Mouse (Mus musculus) liver, adult 2 months (tissue): ENCODE results near the gene A430033K04Rik. TPM values are rescaled to one million over a fixed set of nuclear protein-coding genes. Genes with fewer than 3 reads are reported as not detected.

Experiments used
- DNase-seq: peaks from one replicate; pipeline ENCODE4 v3.0.0-alpha.2; 2011; ENCODE audit warnings: low read depth, low spot score; ENCODE audit errors: extremely low read depth
- H3K27ac ChIP-seq: fragments of 200-500 bp; replicated peaks from 2 replicates; pipeline ENCODE4 v1.5.1; 2012; ENCODE audit warnings: low read depth, mild to moderate bottlenecking, control low read depth, inconsistent platforms, low read length; ENCODE audit not compliant: insufficient read depth
- H3K27me3 ChIP-seq: fragments of 200-500 bp; 2 replicates; pipeline ENCODE4 v1.6.1; 2012; ENCODE audit warnings: mild to moderate bottlenecking, moderate library complexity, low read length, inconsistent platforms; ENCODE audit not compliant: control insufficient read depth, insufficient read depth
- H3K36me3 ChIP-seq: fragments of 200-500 bp; 2 replicates; pipeline ENCODE4 v1.6.1; 2012; ENCODE audit warnings: low read length, inconsistent platforms; ENCODE audit not compliant: control insufficient read depth, insufficient read depth
- H3K4me1 ChIP-seq: fragments of 200-500 bp; 2 replicates; pipeline ENCODE4 v1.6.1; 2011; ENCODE audit warnings: low read length; ENCODE audit not compliant: control insufficient read depth, insufficient read depth
- H3K4me3 ChIP-seq: fragments of 200-500 bp; 2 replicates; pipeline ENCODE4 v1.5.1; 2011; ENCODE audit warnings: low read depth, mild to moderate bottlenecking, control low read depth, low read length, moderate library complexity; ENCODE audit not compliant: insufficient read depth
- H3K79me2 ChIP-seq: fragments of 200-500 bp; 2 replicates; pipeline ENCODE4 v1.6.1; 2012; ENCODE audit warnings: inconsistent platforms, mild to moderate bottlenecking, low read length, moderate library complexity; ENCODE audit not compliant: control insufficient read depth, insufficient read depth
- H3K9ac ChIP-seq: fragments of 200-500 bp; 2 replicates; pipeline ENCODE4 v1.6.1; 2012; ENCODE audit warnings: low read depth, mild to moderate bottlenecking, control low read depth, inconsistent platforms, low read length
- CTCF ChIP-seq: fragments of 200-500 bp; IDR thresholded peaks from 2 replicates; pipeline ENCODE4 v1.5.1; 2011; ENCODE audit warnings: low read depth, low read length, control low read depth
- POLR2A ChIP-seq: fragments of 200-500 bp; IDR thresholded peaks from 2 replicates; pipeline ENCODE4 v1.6.1; 2011; ENCODE audit warnings: low read length, control low read depth; ENCODE audit not compliant: insufficient read depth; ENCODE audit errors: extremely low read depth
- WGBS: fragments of 180-500 bp; shearing (Covaris S2); methylation state at CpG from one replicate; pipeline ENCODE4 v1.1.7; 2018; 5-methylcytosine and 5-hydroxymethylcytosine counted together
- polyA plus RNA-seq: library from polyadenylated mRNA; depleted of rRNA; stranded (reverse); fragments of >200 nt; gene quantifications from 2 replicates; pipeline ENCODE4 v1.2.3, GENCODE M21; 2012
- total RNA-seq: library from RNA; depleted of rRNA; stranded (reverse); fragments of >200 nt; gene quantifications from 2 replicates; pipeline ENCODE4 v1.2.3, GENCODE M21; 2014

Gene A430033K04Rik
- total and polyA plus RNA-seq, 2 experiments, result 0.99 to 7.2 TPM

DNA sequence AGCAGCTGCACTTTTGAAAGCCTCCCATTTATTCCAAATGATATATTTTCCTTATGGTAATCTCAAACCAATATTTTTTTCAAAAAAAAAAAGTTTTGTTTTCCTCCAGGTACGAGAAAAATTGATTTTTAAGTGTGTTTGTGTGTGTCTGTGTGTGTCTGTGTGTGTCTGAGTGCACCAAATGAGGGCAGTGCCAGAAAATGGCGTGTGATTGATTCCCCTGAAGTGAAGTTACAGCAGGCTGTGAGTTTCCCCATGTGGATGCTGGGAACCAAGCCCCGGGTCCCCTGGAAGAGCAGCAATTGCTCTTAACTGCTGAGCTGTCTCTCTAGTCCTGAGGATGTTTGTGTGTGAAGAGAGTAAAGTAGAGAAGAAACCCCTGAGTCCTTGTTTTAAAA lies 818 bp downstream of the A430033K04Rik start:
- peaks cover 16% of the 10 kb centered on the region for H3K79me2 ChIP-seq
- no peaks in the 10 kb centered on the region for H3K36me3 ChIP-seq
- H3K27me3 ChIP-seq, result no peaks in the 10 kb centered on the region
- H3K9ac ChIP-seq, result no peak overlapping the region; the same call in 1 of the 2 replicates
- H3K4me1 ChIP-seq, result peaks cover 8% of the 10 kb centered on the region
- peak; percentile 45 for DNase-seq
- peak overlapping the region; percentile 88 for H3K4me3 ChIP-seq
- no peak overlapping the region for H3K27ac ChIP-seq
- TF ChIP-seq CTCF (no peak), POLR2A (no peak)
- 8% methylated on average over 3 of the region's 3 CpGs for WGBS

DNA sequence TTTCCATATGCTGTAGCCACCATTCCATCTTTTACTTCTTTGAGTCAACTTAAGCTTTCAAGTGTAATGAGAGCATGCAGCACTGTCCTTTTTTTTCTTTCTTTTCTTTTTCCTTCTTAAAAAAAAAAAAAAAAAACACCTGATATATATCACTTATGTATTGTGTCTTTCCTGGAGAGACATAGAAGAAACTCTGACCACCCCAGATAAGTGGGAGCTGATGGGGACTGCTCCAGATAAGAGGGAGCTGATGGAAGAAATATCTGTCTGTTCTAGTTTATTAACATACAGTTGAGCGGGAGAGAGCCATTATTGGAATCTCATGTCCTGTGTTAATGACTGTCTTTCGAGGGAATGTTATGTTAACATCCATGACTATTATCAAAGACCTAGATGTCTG lies 13.8 kb downstream of the A430033K04Rik start:
- WGBS, result 91% methylated on average over 2 of the region's 2 CpGs

DNA sequence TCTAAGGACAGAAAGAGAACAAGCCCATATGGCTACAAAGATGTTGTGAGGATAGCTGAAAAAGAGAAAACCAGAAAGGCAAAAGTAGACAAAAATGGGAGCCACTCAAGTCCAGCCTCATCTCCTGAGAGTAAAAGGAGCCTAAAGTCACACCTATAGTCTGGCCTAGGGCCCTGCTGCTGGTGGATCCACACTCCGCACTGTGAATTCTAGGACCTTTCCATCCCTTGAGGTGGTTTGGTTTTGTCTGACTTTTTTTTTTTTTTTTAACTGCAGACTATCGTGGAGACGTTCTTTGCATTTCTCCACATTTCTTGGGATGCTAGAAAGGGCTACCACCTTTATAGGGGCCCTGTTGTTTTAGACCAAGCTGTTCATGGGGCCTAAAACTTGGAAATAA lies 18.4 kb downstream of the A430033K04Rik start:
- WGBS, result 95% methylated on average over 3 of the region's 3 CpGs
- no peak for TF ChIP-seq POLR2A
- no peak for TF ChIP-seq CTCF
- Histone ChIP-seq H3K4me3 (no peak overlapping the region), H3K9ac (no peak overlapping the region), H3K27me3 (no peaks in the 10 kb centered on the region), H3K36me3 (peaks cover 37% of the 10 kb centered on the region), H3K79me2 (no peaks in the 10 kb centered on the region; the same call in 1 of the 2 replicates), H3K27ac (no peak overlapping the region), H3K4me1 (no peaks in the 10 kb centered on the region)
- no peak for DNase-seq

More for the DNA sequence above, 13.8 kb downstream of the A430033K04Rik start:
- Histone ChIP-seq H3K9ac (no peak overlapping the region), H3K4me3 (no peak overlapping the region), H3K79me2 (peaks cover 11% of the 10 kb centered on the region; the same call in 1 of the 2 replicates), H3K4me1 (no peaks in the 10 kb centered on the region), H3K27me3 (no peaks in the 10 kb centered on the region), H3K36me3 (peaks cover 26% of the 10 kb centered on the region), H3K27ac (no peak overlapping the region)
- TF ChIP-seq POLR2A, result no peak
- no peak for DNase-seq

DNA sequence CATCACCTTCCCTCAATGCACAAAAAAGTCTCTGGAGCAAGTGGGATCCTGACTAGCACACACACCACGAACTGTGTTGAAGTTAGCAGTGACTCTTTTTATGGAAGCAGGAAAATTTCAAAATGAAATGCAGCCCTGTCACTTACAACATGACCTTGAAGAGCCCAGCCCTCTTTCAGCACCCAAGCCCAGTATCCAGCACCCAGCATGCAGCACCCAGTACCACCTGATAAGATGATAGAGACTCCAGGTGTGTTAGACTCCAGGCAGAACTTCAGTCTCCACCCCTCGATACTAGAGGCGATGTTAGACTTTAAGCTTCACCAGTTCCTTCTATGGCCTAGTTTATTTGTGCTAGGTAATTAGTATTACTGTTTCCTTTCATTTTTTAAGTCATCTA lies 19.1 kb downstream of the A430033K04Rik start:
- no peak for DNase-seq
- TF ChIP-seq CTCF, result no peak
- TF ChIP-seq POLR2A, result no peak
- Histone ChIP-seq H3K4me3 (no peak overlapping the region), H3K27me3 (no peaks in the 10 kb centered on the region), H3K9ac (no peak overlapping the region), H3K36me3 (peaks cover 38% of the 10 kb centered on the region), H3K4me1 (no peaks in the 10 kb centered on the region), H3K79me2 (no peaks in the 10 kb centered on the region; the same call in 1 of the 2 replicates), H3K27ac (no peak overlapping the region)
- WGBS, result 100% methylated on average over 3 of the region's 3 CpGs

DNA sequence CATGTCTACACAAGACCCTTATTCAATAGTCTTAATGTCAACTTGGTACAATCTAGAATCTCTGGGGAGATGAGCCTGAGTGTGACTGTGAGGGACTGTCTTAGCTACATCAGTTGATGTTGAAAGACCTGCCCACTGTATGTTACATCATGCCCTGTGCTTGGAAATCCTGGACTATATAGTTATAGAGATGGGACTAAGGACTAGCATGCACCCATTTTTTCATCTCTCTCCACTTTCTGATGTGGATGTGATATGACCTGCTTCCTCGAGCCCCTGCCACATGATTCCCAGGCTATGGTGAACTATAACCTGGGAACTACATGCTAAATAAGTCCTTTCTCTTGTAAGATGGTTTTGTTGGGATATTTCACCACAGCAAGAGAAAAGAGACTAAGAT lies 30.3 kb downstream of the A430033K04Rik start:
- Histone ChIP-seq H3K36me3 (peaks cover 9% of the 10 kb centered on the region), H3K27ac (no peak overlapping the region), H3K79me2 (no peaks in the 10 kb centered on the region), H3K4me3 (no peak overlapping the region), H3K4me1 (no peaks in the 10 kb centered on the region), H3K27me3 (no peaks in the 10 kb centered on the region), H3K9ac (no peak overlapping the region)
- WGBS, result 94% methylated on average over 1 of the region's 1 CpGs
- DNase-seq, result no peak
- no peak for TF ChIP-seq CTCF
- no peak for TF ChIP-seq POLR2A

DNA sequence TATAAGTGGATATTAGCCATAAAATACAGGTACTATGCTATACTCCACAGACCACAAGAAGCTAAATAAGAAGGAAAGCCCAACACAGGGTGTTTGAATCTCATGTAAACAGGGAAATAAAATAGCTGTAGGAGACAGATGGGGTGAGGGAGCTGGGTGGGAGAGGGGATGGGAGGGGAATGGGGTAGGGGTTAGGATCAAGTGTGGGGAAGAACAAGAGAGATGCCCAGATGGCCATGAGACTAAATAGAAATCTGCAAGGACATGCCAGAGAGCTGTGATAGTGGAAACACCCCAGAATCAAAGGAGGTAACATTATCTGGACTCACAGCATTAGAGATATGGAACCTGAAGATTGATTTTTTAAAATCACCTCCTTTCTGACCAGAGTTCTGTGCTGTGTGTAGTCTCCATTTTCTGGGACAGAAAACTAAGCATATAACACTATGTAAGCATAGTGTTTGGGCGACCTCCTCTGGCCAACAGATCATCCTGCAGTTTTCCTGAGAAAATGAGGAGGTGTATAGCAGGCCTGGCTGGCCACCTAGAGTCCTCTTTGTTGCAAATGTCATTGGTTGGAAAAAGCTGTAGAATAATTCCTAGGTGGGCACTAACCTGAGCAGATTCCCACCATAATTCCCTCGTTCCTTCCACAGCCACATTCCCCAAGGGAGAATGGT lies 34.0 kb downstream of the A430033K04Rik start:
- H3K4me3 ChIP-seq, result no peak overlapping the region
- H3K36me3 ChIP-seq, result no peaks in the 10 kb centered on the region
- WGBS, result 24% methylated on average over 2 of the region's 2 CpGs
- H3K4me1 ChIP-seq, result no peaks in the 10 kb centered on the region
- DNase-seq, result peak; percentile 42
- H3K79me2 ChIP-seq, result no peaks in the 10 kb centered on the region
- no peak overlapping the region for H3K27ac ChIP-seq
- TF ChIP-seq CTCF (peak; percentile 58), POLR2A (no peak)
- H3K9ac ChIP-seq, result no peak overlapping the region
- no peaks in the 10 kb centered on the region for H3K27me3 ChIP-seq
